Mouse (Mus musculus) stomach, adult 2 months (tissue): ENCODE measurements around the gene Marf1. TPM values are rescaled to one million over a fixed set of nuclear protein-coding genes. Genes with fewer than 3 reads are reported as not detected.

Source experiments
- polyA plus RNA-seq: library from polyadenylated mRNA; depleted of rRNA; stranded (reverse); fragments of >200 nt; gene quantifications from 2 replicates; pipeline ENCODE4 v1.2.3, GENCODE M21; 2012; rRNA removed

The Marf1 gene
- polyA plus RNA-seq = 1.8 and 2.8 TPM in 2 replicates

DNA sequence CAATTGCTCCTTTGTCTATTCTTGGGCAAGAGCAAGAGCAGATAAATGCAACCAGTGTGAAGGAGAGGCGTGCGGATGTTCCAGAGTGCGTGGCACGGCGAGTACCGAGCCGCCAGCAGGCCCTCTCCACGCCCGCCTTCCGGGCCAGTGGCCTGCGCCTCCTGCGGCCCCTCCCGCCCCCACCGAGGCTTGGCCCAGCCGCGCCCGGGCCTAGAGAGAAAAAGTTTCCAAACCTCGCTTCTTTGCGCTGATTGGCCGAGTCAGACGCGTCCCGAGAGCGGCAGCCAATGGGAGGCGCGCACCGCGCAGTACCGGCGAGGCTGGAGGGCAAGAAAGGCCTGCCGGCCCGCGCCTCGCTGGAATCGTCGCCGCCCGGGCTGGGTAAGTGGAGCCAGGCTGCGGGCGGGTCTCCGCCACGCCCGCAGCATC, at the start of gene Marf1, which contains the start of gene Nde1:
TSS of gene Marf1 (minus strand) at position 364 of the 429 bp plus-strand sequence.
TSS of gene Nde1 (plus strand) at position 288 of the 429 bp plus-strand sequence.

Other genes with a start within 250 kb of the Marf1 start
- gene 2900011O08Rik, start 176.7 kb downstream of the Marf1 start, polyA plus RNA-seq = 0.08 and 0.13 TPM in 2 replicates
- gene Ifitm7, start 176.5 kb downstream of the Marf1 start, polyA plus RNA-seq = not detected in 2 replicates
- gene Nde1, start 76 bp downstream of the Marf1 start, polyA plus RNA-seq = 11.1 and 13.9 TPM in 2 replicates
- 25.7 and 50.1 TPM in 2 replicates for gene Myh11, start 128.0 kb upstream of the Marf1 start, polyA plus RNA-seq
- 14.8 and 17.1 TPM in 2 replicates for gene Fopnl, start 154.1 kb upstream of the Marf1 start, polyA plus RNA-seq
- gene Abcc1, start 198.2 kb upstream of the Marf1 start, polyA plus RNA-seq = 22.0 and 22.2 TPM in 2 replicates